Mouse (Mus musculus): ENCODE measurements around the gene Olfr350. TPM values are rescaled to one million over a fixed set of nuclear protein-coding genes. Genes with fewer than 3 reads are reported as not detected.

Gene Olfr350
- polyA plus RNA-seq (2015; fragmentation: Nextera tagmentation; extraction: Ambion mirVana): not detected in 2 replicates

GRCm38 (mm10) chr2:36846010-36846409 is at the start of gene Olfr350:
TSS of gene Olfr350 (plus strand) at chr2:36846310.
- Histone ChIP-seq H3K9me3 (replicated peaks) (0 out of 2 replicates have a peak, but pooled peaks cover 14% of the 10 kb centered on the region), H3K4me3 (replicated peaks) (no peak within 1 kb of the TSS), H3K27ac (replicated peaks) (no peak within 1 kb of the TSS), H3K4me2 (no peak within 1 kb of the TSS), H3K4me1 (no peaks in the 10 kb centered on the region), H3K36me3 (no peaks in the 10 kb centered on the region), H3K9ac (replicated peaks) (no peak within 1 kb of the TSS), H3K27me3 (replicated peaks) (no peaks in the 10 kb centered on the region)
- ATAC-seq (ENCODE audit: low FRiP score): no peak
- WGBS: 92% methylated on average over 1 of the region's 1 CpGs

- no peak within 1 kb of the TSS for H3K9ac ChIP-seq (replicated peaks)
- H3K9me3 ChIP-seq (replicated peaks): peaks cover 6% of the 10 kb centered on the region
- no peak within 1 kb of the TSS for H3K4me2 ChIP-seq
- H3K36me3 ChIP-seq: no peaks in the 10 kb centered on the region
- no peaks in the 10 kb centered on the region for H3K4me1 ChIP-seq
- no peaks in the 10 kb centered on the region for H3K27me3 ChIP-seq (replicated peaks)
- no peak within 1 kb of the TSS for H3K4me3 ChIP-seq (replicated peaks)
- ATAC-seq (ENCODE audit: low FRiP score): no peak
- no peak within 1 kb of the TSS for H3K27ac ChIP-seq (replicated peaks)
- 73% methylated on average over 1 of the region's 1 CpGs for WGBS
Observed at GRCm38 (mm10) chr2:36816932-36817331, 29.2 kb upstream of the Olfr350 start, which contains the start of gene Olfr3. TSS of gene Olfr3 (minus strand) at chr2:36817032.

- Histone ChIP-seq H3K9me3 (replicated peaks) (peaks cover 13% of the 10 kb centered on the region; the same call in 1 of the 2 replicates), H3K9ac (replicated peaks) (no peak within 1 kb of the TSS), H3K4me3 (replicated peaks) (no peak within 1 kb of the TSS), H3K36me3 (no peaks in the 10 kb centered on the region), H3K27ac (replicated peaks) (no peak within 1 kb of the TSS), H3K4me2 (no peak within 1 kb of the TSS), H3K4me1 (no peaks in the 10 kb centered on the region), H3K27me3 (replicated peaks) (no peaks in the 10 kb centered on the region)
- no peak for ATAC-seq (ENCODE audit: low FRiP score)
- WGBS: 81% methylated on average over 1 of the region's 1 CpGs
Observed at GRCm38 (mm10) chr2:36862560-36862959, 16.4 kb downstream of the Olfr350 start, which contains the start of gene Olfr351. TSS of gene Olfr351 (minus strand) at chr2:36862660.

DNA sequence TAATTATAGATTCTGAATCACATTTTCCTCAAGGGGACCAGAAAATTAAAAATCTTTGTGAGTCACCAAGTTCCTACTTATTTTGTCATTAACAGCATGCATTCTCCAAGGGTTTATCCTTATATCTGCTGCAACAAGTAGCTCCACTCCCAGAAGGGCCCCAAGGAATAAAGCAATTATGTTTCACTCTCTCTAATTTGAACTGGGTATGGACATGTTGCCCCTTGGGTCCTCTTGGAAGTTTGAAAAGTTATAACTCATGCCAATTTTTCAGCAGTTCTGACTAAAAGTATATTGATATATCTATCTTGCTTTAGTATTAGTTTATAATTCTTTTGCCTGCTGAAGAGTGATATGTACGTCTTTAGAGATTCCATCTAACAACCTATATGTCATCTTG is 22.1 kb downstream of the Olfr350 start, which contains the start of gene Olfr352:
Gene Olfr352, plus strand, starts transcription at position 301 of the 400 bp plus-strand sequence.
- H3K27me3 ChIP-seq (replicated peaks): no peaks in the 10 kb centered on the region
- H3K27ac ChIP-seq (replicated peaks): no peak within 1 kb of the TSS
- no peak within 1 kb of the TSS for H3K4me2 ChIP-seq
- 87% methylated on average over 1 of the region's 1 CpGs for WGBS
- peaks cover 16% of the 10 kb centered on the region; the same call in 1 of the 2 replicates for H3K9me3 ChIP-seq (replicated peaks)
- no peak within 1 kb of the TSS for H3K9ac ChIP-seq (replicated peaks)
- no peak within 1 kb of the TSS for H3K4me3 ChIP-seq (replicated peaks)
- no peaks in the 10 kb centered on the region for H3K36me3 ChIP-seq
- no peak for ATAC-seq (ENCODE audit: low FRiP score)
- no peaks in the 10 kb centered on the region for H3K4me1 ChIP-seq

- Histone ChIP-seq H3K9me3 (replicated peaks) (peaks cover 12% of the 10 kb centered on the region; the same call in 1 of the 2 replicates), H3K27me3 (replicated peaks) (no peaks in the 10 kb centered on the region), H3K36me3 (no peaks in the 10 kb centered on the region), H3K9ac (replicated peaks) (no peak within 1 kb of the TSS), H3K4me1 (no peaks in the 10 kb centered on the region), H3K4me3 (replicated peaks) (no peak within 1 kb of the TSS), H3K27ac (replicated peaks) (no peak within 1 kb of the TSS), H3K4me2 (no peak within 1 kb of the TSS)
- no peak for ATAC-seq (ENCODE audit: low FRiP score)
Observed at GRCm38 (mm10) chr2:36892836-36893235, 46.7 kb downstream of the Olfr350 start, which contains the start of gene Olfr353. TSS of gene Olfr353 (minus strand) at chr2:36892936.

GRCm38 (mm10) chr2:36897114-36897513 is 51.0 kb downstream of the Olfr350 start:
- Histone ChIP-seq H3K36me3 (no peaks in the 10 kb centered on the region), H3K4me1 (no peaks in the 10 kb centered on the region), H3K27ac (replicated peaks) (no peak overlapping the region), H3K4me2 (no peak overlapping the region), H3K9me3 (replicated peaks) (peaks cover 25% of the 10 kb centered on the region; the same call in 1 of the 2 replicates), H3K27me3 (replicated peaks) (no peaks in the 10 kb centered on the region), H3K4me3 (replicated peaks) (no peak overlapping the region), H3K9ac (replicated peaks) (no peak overlapping the region)
- ATAC-seq (ENCODE audit: low FRiP score): no peak

Other genes starting within 250 kb of the Olfr350 start
- not detected in 2 replicates for gene Olfr345, start 206.3 kb upstream of the Olfr350 start, polyA plus RNA-seq (2015; fragmentation: Nextera tagmentation; extraction: Ambion mirVana)
- not detected in 2 replicates for gene Olfr346, start 160.5 kb upstream of the Olfr350 start, polyA plus RNA-seq (2015; fragmentation: Nextera tagmentation; extraction: Ambion mirVana)
- not detected in 2 replicates for gene Olfr347, start 114.4 kb upstream of the Olfr350 start, polyA plus RNA-seq (2015; fragmentation: Nextera tagmentation; extraction: Ambion mirVana)
- gene Olfr348, start 62.0 kb upstream of the Olfr350 start, polyA plus RNA-seq (2015; fragmentation: Nextera tagmentation; extraction: Ambion mirVana): not detected in 2 replicates
- not detected in 2 replicates for gene Olfr50, start 55.8 kb upstream of the Olfr350 start, polyA plus RNA-seq (2015; fragmentation: Nextera tagmentation; extraction: Ambion mirVana)
- gene Olfr3, start 29.3 kb upstream of the Olfr350 start, polyA plus RNA-seq (2015; fragmentation: Nextera tagmentation; extraction: Ambion mirVana): not detected in 2 replicates
- not detected in 2 replicates for gene Olfr351, start 16.4 kb downstream of the Olfr350 start, polyA plus RNA-seq (2015; fragmentation: Nextera tagmentation; extraction: Ambion mirVana)
- gene Olfr352, start 22.1 kb downstream of the Olfr350 start, polyA plus RNA-seq (2015; fragmentation: Nextera tagmentation; extraction: Ambion mirVana): not detected in 2 replicates
- not detected in 2 replicates for gene Olfr353, start 46.6 kb downstream of the Olfr350 start, polyA plus RNA-seq (2015; fragmentation: Nextera tagmentation; extraction: Ambion mirVana)
- not detected in 2 replicates for gene Olfr354, start 59.4 kb downstream of the Olfr350 start, polyA plus RNA-seq (2015; fragmentation: Nextera tagmentation; extraction: Ambion mirVana)
- not detected in 2 replicates for gene Olfr355, start 82.6 kb downstream of the Olfr350 start, polyA plus RNA-seq (2015; fragmentation: Nextera tagmentation; extraction: Ambion mirVana)
- not detected in 2 replicates for gene Olfr356, start 90.8 kb downstream of the Olfr350 start, polyA plus RNA-seq (2015; fragmentation: Nextera tagmentation; extraction: Ambion mirVana)
- not detected in 2 replicates for gene Olfr357, start 147.5 kb downstream of the Olfr350 start, polyA plus RNA-seq (2015; fragmentation: Nextera tagmentation; extraction: Ambion mirVana)
- not detected in 2 replicates for gene Olfr358, start 163.0 kb downstream of the Olfr350 start, polyA plus RNA-seq (2015; fragmentation: Nextera tagmentation; extraction: Ambion mirVana)
- gene Olfr360, start 219.4 kb downstream of the Olfr350 start, polyA plus RNA-seq (2015; fragmentation: Nextera tagmentation; extraction: Ambion mirVana): not detected in 2 replicates
- gene Olfr361, start 243.0 kb downstream of the Olfr350 start, polyA plus RNA-seq (2015; fragmentation: Nextera tagmentation; extraction: Ambion mirVana): not detected in 2 replicates

All from neural tube, embryonic 15.5 days (tissue).